Mouse (Mus musculus) CH12.LX (cell line): ENCODE measurements around the gene Fchsd2. TPM values are rescaled to one million over a fixed set of nuclear protein-coding genes. Genes with fewer than 3 reads are reported as not detected.

Experiments
- DNase-seq: peaks from one replicate; pipeline ENCODE4 v3.0.0-alpha.2; 2013; ENCODE audit errors: extremely low read depth
- H3K27ac ChIP-seq: 2 replicates; pipeline ENCODE4 v1.5.1; 2012; ENCODE audit warnings: low read depth, mild to moderate bottlenecking, control low read depth, moderate library complexity; ENCODE audit not compliant: insufficient read depth
- H3K27me3 ChIP-seq: replicated peaks from 2 replicates; pipeline ENCODE3; 2012; ENCODE audit warnings: inconsistent platforms
- H3K36me3 ChIP-seq, 2 experiments: replicated peaks in 1 of 2; 2 replicates each; pipeline versions ENCODE3 to v1.6.1; 2012; ENCODE audit warnings: inconsistent platforms in 1 of 2, low read length in 1 of 2, mild to moderate bottlenecking in 1 of 2, mixed read lengths in 1 of 2, moderate library complexity in 1 of 2; ENCODE audit not compliant: control insufficient read depth in 1 of 2, insufficient read depth in 1 of 2
- H3K4me1 ChIP-seq, 2 experiments: 2 replicates each; pipeline ENCODE4 v1.6.1; 2012; ENCODE audit warnings: inconsistent platforms in 1 of 2, moderate library complexity in 1 of 2; ENCODE audit not compliant: insufficient read depth in 2 of 2, control insufficient read depth in 1 of 2
- H3K4me2 ChIP-seq: 2 replicates; pipeline ENCODE4 v1.6.1; 2012; ENCODE audit warnings: low read depth, mild to moderate bottlenecking, control low read depth; ENCODE audit not compliant: poor library complexity, insufficient read depth, severe bottlenecking
- H3K4me3 ChIP-seq, 3 experiments: fragments of 150-350 bp in 1 of 3; sonication (generic) in 1 of 3; replicated peaks in 1 of 3; 2 replicates each; pipeline versions ENCODE3 to v1.5.1; 2011 to 2012; ENCODE audit warnings: low read depth in 2 of 3, low read length in 2 of 3, mild to moderate bottlenecking in 2 of 3, moderate library complexity in 2 of 3, control low read depth in 1 of 3, improper control_type of control experiment in 1 of 3, inconsistent platforms in 1 of 3, mixed read lengths in 1 of 3; ENCODE audit not compliant: poor library complexity in 1 of 3
- H3K79me2 ChIP-seq: replicated peaks from 2 replicates; pipeline ENCODE4 v1.6.1; 2012; ENCODE audit warnings: mild to moderate bottlenecking, moderate library complexity; ENCODE audit not compliant: control insufficient read depth, poor library complexity, insufficient read depth, severe bottlenecking; ENCODE audit errors: extremely low read depth
- H3K9ac ChIP-seq: 2 replicates; pipeline ENCODE4 v1.6.1; 2012; ENCODE audit warnings: low read depth, mild to moderate bottlenecking, control low read depth, moderate library complexity; ENCODE audit not compliant: insufficient read depth
- H3K9me3 ChIP-seq: replicated peaks from 2 replicates; pipeline ENCODE3; 2012; ENCODE audit warnings: low read length, inconsistent platforms, mixed read lengths
- CHD2 ChIP-seq: IDR thresholded peaks from 2 replicates; pipeline ENCODE4 v1.6.1; 2011; ENCODE audit warnings: low read length, improper control_type of control experiment
- E2F4 ChIP-seq: IDR thresholded peaks from 2 replicates; pipeline ENCODE4 v1.6.1; 2011; ENCODE audit warnings: low read depth, low read length, improper control_type of control experiment; ENCODE audit not compliant: insufficient replicate concordance
- ELF1 ChIP-seq: IDR thresholded peaks from 2 replicates; pipeline ENCODE4 v1.6.1; 2014; ENCODE audit warnings: low read depth, mild to moderate bottlenecking, inconsistent platforms, low read length, improper control_type of control experiment
- EP300 ChIP-seq: IDR thresholded peaks from 2 replicates; pipeline ENCODE4 v1.6.1; 2011; ENCODE audit warnings: low read length, improper control_type of control experiment
- ETS1 ChIP-seq: conservative IDR thresholded peaks from 2 replicates; pipeline ENCODE4 v1.6.1; 2012; ENCODE audit warnings: low read depth, mild to moderate bottlenecking, inconsistent platforms, low read length, improper control_type of control experiment, moderate library complexity
- GABPA ChIP-seq: IDR thresholded peaks from 2 replicates; pipeline ENCODE4 v1.6.1; 2012; ENCODE audit warnings: low read depth, low read length, improper control_type of control experiment, inconsistent platforms; ENCODE audit not compliant: insufficient replicate concordance
- JUN ChIP-seq: IDR thresholded peaks from 2 replicates; pipeline ENCODE4 v1.6.1; 2011; ENCODE audit warnings: low read depth, mild to moderate bottlenecking, low read length, improper control_type of control experiment, moderate library complexity; ENCODE audit not compliant: insufficient read depth
- JUND ChIP-seq: conservative IDR thresholded peaks from 2 replicates; pipeline ENCODE4 v1.6.1; 2011; ENCODE audit warnings: low read depth, low read length, improper control_type of control experiment
- MEF2A ChIP-seq: IDR thresholded peaks from 2 replicates; pipeline ENCODE4 v1.6.1; 2014; ENCODE audit warnings: low read depth, mild to moderate bottlenecking, inconsistent platforms, low read length, improper control_type of control experiment, borderline replicate concordance
- MYC ChIP-seq: IDR thresholded peaks from 2 replicates; pipeline ENCODE4 v1.6.1; 2011; ENCODE audit warnings: low read depth, mild to moderate bottlenecking, improper control_type of control experiment, low read length
- RAD21 ChIP-seq: IDR thresholded peaks from 2 replicates; pipeline ENCODE4 v1.6.1; 2011; ENCODE audit warnings: low read depth, mild to moderate bottlenecking, low read length, improper control_type of control experiment, moderate library complexity
- SIN3A ChIP-seq: IDR thresholded peaks from 2 replicates; pipeline ENCODE4 v1.6.1; 2012; ENCODE audit warnings: low read length, improper control_type of control experiment, inconsistent platforms
- TBP ChIP-seq: conservative IDR thresholded peaks from 2 replicates; pipeline ENCODE4 v1.6.1; 2011; ENCODE audit warnings: low read depth, low read length, improper control_type of control experiment
- TCF12 ChIP-seq: IDR thresholded peaks from 2 replicates; pipeline ENCODE4 v1.6.1; 2014; ENCODE audit warnings: low read depth, mild to moderate bottlenecking, inconsistent platforms, low read length, improper control_type of control experiment
- UBTF ChIP-seq: IDR thresholded peaks from 2 replicates; pipeline ENCODE4 v1.6.1; 2012; ENCODE audit warnings: low read depth, mild to moderate bottlenecking, inconsistent platforms, low read length, improper control_type of control experiment, moderate library complexity
- USF2 ChIP-seq: conservative IDR thresholded peaks from 2 replicates; pipeline ENCODE4 v1.6.1; 2011; ENCODE audit warnings: low read depth, low read length, improper control_type of control experiment
- ZC3H11A ChIP-seq: IDR thresholded peaks from 2 replicates; pipeline ENCODE4 v1.6.1; 2012; ENCODE audit warnings: low read depth, mild to moderate bottlenecking, inconsistent platforms, low read length, improper control_type of control experiment
- ZKSCAN1 ChIP-seq: IDR thresholded peaks from 2 replicates; pipeline ENCODE4 v1.6.1; 2012; ENCODE audit warnings: low read depth, inconsistent platforms, low read length, improper control_type of control experiment, borderline replicate concordance
- ZMIZ1 ChIP-seq: IDR thresholded peaks from 2 replicates; pipeline ENCODE4 v1.6.1; 2012; ENCODE audit warnings: low read depth, mild to moderate bottlenecking, inconsistent platforms, low read length, improper control_type of control experiment
- ZNF384 ChIP-seq: IDR thresholded peaks from 2 replicates; pipeline ENCODE4 v1.6.1; 2012; ENCODE audit warnings: low read depth, low read length, improper control_type of control experiment, inconsistent platforms
- dilution Hi-C: fragments of 300-500 bp; cut with MboI; formaldehyde crosslinking; loops from 2 replicates; pipeline ENCODE4 v1.14.3; 2020; ENCODE audit warnings: low sequenced_read_pairs; ENCODE audit not compliant: extremely low pct_unique_long_range_greater_than_20kb, extremely low pct_ligation_motif_present
- in situ Hi-C: fragments of 300-500 bp; cut with MboI; formaldehyde crosslinking; loops from 3 replicates; pipeline ENCODE4 v1.14.3; 2019; ENCODE audit warnings: low sequenced_read_pairs, low pct_ligation_motif_present, low pct_unique_long_range_greater_than_20kb, mixed read lengths
- polyA plus RNA-seq: library from polyadenylated mRNA; unstranded; fragments of >175 nt; gene quantifications from 2 replicates; pipeline ENCODE4 v1.2.1, GENCODE M21; 2012; ENCODE audit warnings: low read depth; ENCODE audit not compliant: insufficient read length
- total RNA-seq, 2 experiments: library from RNA; depleted of rRNA; stranded (reverse); fragments of 300-350 nt in 1 of 2; fragments of >200 nt in 1 of 2; gene quantifications; 2 replicates each; pipeline ENCODE4 v1.2.3; 2012 to 2014

The Fchsd2 gene
- total and polyA plus RNA-seq, 3 experiments = 23.8 to 38.2 (median 25.5) TPM

DNA sequence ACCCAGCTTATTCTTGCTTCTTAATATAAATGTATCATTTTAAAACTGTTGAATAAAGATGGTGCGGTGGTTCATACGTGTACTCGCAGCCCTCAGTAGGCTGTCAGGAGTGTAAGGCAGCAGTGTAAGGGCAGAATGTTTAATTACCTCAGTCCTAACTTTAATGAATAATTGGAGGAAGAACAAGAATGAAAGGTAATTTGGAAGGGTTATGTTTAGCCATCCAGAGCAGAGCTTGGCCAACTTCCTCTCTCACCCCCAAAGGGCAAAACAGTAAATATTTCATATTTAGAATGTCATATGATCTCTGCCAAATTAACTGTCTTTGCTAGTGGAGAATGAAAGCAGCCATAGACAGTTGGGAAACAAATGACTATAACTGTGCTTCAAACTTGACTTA is 62.6 kb downstream of the Fchsd2 start:
- TF ChIP-seq UBTF = no peak
- TF ChIP-seq TBP = no peak
- no peak for TF ChIP-seq E2F4
- TF ChIP-seq ELF1 = no peak
- TF ChIP-seq JUND = no peak
- TF ChIP-seq MEF2A = no peak
- no peak for TF ChIP-seq GABPA
- H3K9ac ChIP-seq = no peak overlapping the region
- no peak for DNase-seq
- peaks cover 2 to 37% of the 10 kb centered on the region in 2 experiments; a peak in 3 of 4 replicates for H3K4me1 ChIP-seq
- H3K27ac ChIP-seq = no peak overlapping the region
- peaks cover 14% of the 10 kb centered on the region for H3K79me2 ChIP-seq
- H3K4me3 ChIP-seq = no peak overlapping the region
- in situ Hi-C loops = no loop called here
- no peak overlapping the region for H3K4me2 ChIP-seq
- H3K36me3 ChIP-seq = peaks cover 8 to 21% of the 10 kb centered on the region in 2 experiments
- H3K9me3 ChIP-seq = no peaks in the 10 kb centered on the region
- dilution Hi-C loops = no loop called here
- no peaks in the 10 kb centered on the region for H3K27me3 ChIP-seq

DNA sequence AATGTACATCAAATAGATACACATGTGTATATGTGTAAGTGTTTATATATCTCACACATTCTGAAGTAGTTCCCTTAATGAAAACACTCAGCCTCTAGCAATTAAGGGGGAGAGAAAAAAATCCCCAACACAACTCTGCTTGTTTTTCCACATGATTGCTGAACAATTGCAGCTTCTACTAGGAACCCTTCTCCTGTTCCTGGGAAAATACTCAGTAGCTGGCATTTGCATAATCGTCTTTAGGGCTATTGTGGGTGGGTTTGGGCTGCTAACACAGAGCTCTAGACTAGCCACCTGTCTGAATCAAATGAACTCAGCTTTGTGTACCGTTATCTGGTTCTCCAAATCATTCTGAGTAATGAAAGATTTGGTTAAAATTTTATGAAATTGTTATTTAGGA is 67.6 kb downstream of the Fchsd2 start:
- in situ Hi-C loops = no loop called here
- peaks cover 25% of the 10 kb centered on the region for H3K79me2 ChIP-seq

GRCm38 (mm10) chr7:101162781-101163180 is 70.1 kb downstream of the Fchsd2 start:
- in situ Hi-C loops (no loop called here), dilution Hi-C loops (no loop called here)
- no peak for DNase-seq
- no peaks in the 10 kb centered on the region for H3K27me3 ChIP-seq
- H3K4me1 ChIP-seq = peaks cover 6 to 51% of the 10 kb centered on the region in 2 experiments
- H3K4me3 ChIP-seq = no peak overlapping the region
- H3K9ac ChIP-seq = no peak overlapping the region
- no peak overlapping the region for H3K27ac ChIP-seq
- peaks cover 8 to 28% of the 10 kb centered on the region in 2 experiments for H3K36me3 ChIP-seq
- no peak for TF ChIP-seq SIN3A
- no peak for TF ChIP-seq USF2
- TF ChIP-seq JUN = no peak
- TF ChIP-seq ZKSCAN1 = no peak
- TF ChIP-seq TCF12 = no peak
- TF ChIP-seq EP300 = no peak
- no peak for TF ChIP-seq ETS1
- no peak for TF ChIP-seq RAD21
- TF ChIP-seq MYC = no peak
- no peak for TF ChIP-seq ZMIZ1
- TF ChIP-seq CHD2 = no peak
- no peak overlapping the region for H3K4me2 ChIP-seq
- no peaks in the 10 kb centered on the region for H3K9me3 ChIP-seq
- H3K79me2 ChIP-seq = peaks cover 37% of the 10 kb centered on the region

More for the DNA sequence above, 67.6 kb downstream of the Fchsd2 start:
- H3K4me2 ChIP-seq = no peak overlapping the region
- DNase-seq = no peak
- H3K36me3 ChIP-seq = peaks cover 3 to 22% of the 10 kb centered on the region in 2 experiments
- H3K27ac ChIP-seq = no peak overlapping the region
- peaks cover 5 to 53% of the 10 kb centered on the region in 2 experiments; a peak in 3 of 4 replicates for H3K4me1 ChIP-seq
- no peak overlapping the region for H3K4me3 ChIP-seq
- no peaks in the 10 kb centered on the region for H3K27me3 ChIP-seq
- no peak overlapping the region for H3K9ac ChIP-seq
- TF ChIP-seq ZNF384 (no peak), ETS1 (no peak), ZC3H11A (no peak), E2F4 (no peak)
- dilution Hi-C loops = no loop called here
- H3K9me3 ChIP-seq = no peaks in the 10 kb centered on the region
